Mouse (Mus musculus) midbrain, postnatal 0 days (tissue): Measurements from ENCODE around the gene Atp9a. TPM values are rescaled to one million over a fixed set of nuclear protein-coding genes. Genes with fewer than 3 reads are reported as not detected.
A peak's percentile ranks its signal among the peaks of the same experiment; 100 is the strongest.

ENCODE experiments used
- ATAC-seq: fragments of 200-750 bp; cut with Nextera tagmentation; 2 replicates; pipeline ENCODE4 v1.8.0; 2017; ENCODE audit warnings: moderate number of reproducible peaks, mild to moderate bottlenecking, moderate TSS enrichment, moderate library complexity; ENCODE audit not compliant: low FRiP score
- DNase-seq: peaks from one replicate; pipeline ENCODE4 v3.0.0-alpha.2; 2015; ENCODE audit warnings: low spot score
- H3K27ac ChIP-seq: fragments of 300-500 bp; sonication (generic); 2 replicates; pipeline ENCODE4 v1.5.1; 2014; ENCODE audit warnings: low read depth, mild to moderate bottlenecking, low read length, mixed read lengths
- H3K27me3 ChIP-seq: fragments of 300-500 bp; sonication (generic); 2 replicates; pipeline ENCODE4 v1.6.1; 2014; ENCODE audit warnings: low read length, control low read depth, mixed read lengths; ENCODE audit not compliant: insufficient read depth
- H3K36me3 ChIP-seq: fragments of 300-500 bp; sonication (generic); 2 replicates; pipeline ENCODE4 v1.6.1; 2014; ENCODE audit warnings: low read length, control low read depth, mixed read lengths; ENCODE audit not compliant: insufficient read depth
- H3K4me1 ChIP-seq: fragments of 300-500 bp; sonication (generic); 2 replicates; pipeline ENCODE4 v1.6.1; 2014; ENCODE audit warnings: mild to moderate bottlenecking, control low read depth, antibody characterized with exemption, low read length, mixed read lengths; ENCODE audit not compliant: insufficient read depth
- H3K4me2 ChIP-seq: fragments of 300-500 bp; sonication (generic); 2 replicates; pipeline ENCODE4 v1.6.1; 2014; ENCODE audit warnings: low read depth, mild to moderate bottlenecking, low read length, mixed read lengths; ENCODE audit not compliant: poor library complexity, severe bottlenecking
- H3K4me3 ChIP-seq: fragments of 300-500 bp; sonication (generic); 2 replicates; pipeline ENCODE4 v1.5.1; 2014; ENCODE audit warnings: low read depth, mild to moderate bottlenecking, low read length, moderate library complexity
- H3K9ac ChIP-seq: fragments of 300-500 bp; sonication (generic); replicated peaks from 2 replicates; pipeline ENCODE4 v1.6.1; 2014; ENCODE audit warnings: mild to moderate bottlenecking, low read length, moderate library complexity, mixed read lengths; ENCODE audit not compliant: poor library complexity, severe bottlenecking
- H3K9me3 ChIP-seq: fragments of 300-500 bp; sonication (generic); 2 replicates; pipeline ENCODE4 v1.6.1; 2016; ENCODE audit warnings: low read length, control low read depth
- CTCF ChIP-seq: IDR thresholded peaks from 2 replicates; pipeline ENCODE4 v1.5.1; 2016; ENCODE audit warnings: antibody characterized with exemption, mild to moderate bottlenecking
- WGBS: fragments of 180-500 bp; shearing (Covaris S2); extraction: QIAGEN DNeasy Blood & Tissue Kit; methylation state at CpG from one replicate; pipeline ENCODE4 v1.1.7; 2014; 5-methylcytosine and 5-hydroxymethylcytosine counted together
- polyA plus RNA-seq: library from polyadenylated mRNA; unstranded; fragments of >200 nt; fragmentation: Nextera tagmentation; extraction: Ambion mirVana; gene quantifications from 2 replicates; pipeline ENCODE4 v1.2.1, GENCODE M21; 2015
- total RNA-seq: library from RNA; depleted of rRNA; stranded (reverse); fragments of >200 nt; gene quantifications from 2 replicates; pipeline ENCODE4 v1.2.3, GENCODE M21; 2014

Atp9a gene
- total and polyA plus RNA-seq, 2 experiments from 2014 or later = 159 to 607 TPM

GRCm38 (mm10) chr2:168642187-168642586 is 100.0 kb downstream of the Atp9a start:
- DNase-seq (peak; percentile 27), ATAC-seq (0 out of 2 replicates have a peak, but pooled peaks have one; percentile 27)
- no peaks in the 10 kb centered on the region for H3K9me3 ChIP-seq
- peaks cover 71% of the 10 kb centered on the region for H3K36me3 ChIP-seq
- H3K27ac ChIP-seq = no peak overlapping the region
- H3K4me3 ChIP-seq = no peak overlapping the region
- no peaks in the 10 kb centered on the region for H3K4me1 ChIP-seq
- H3K4me2 ChIP-seq = no peak overlapping the region
- no peaks in the 10 kb centered on the region for H3K27me3 ChIP-seq
- 25% methylated on average over 11 of the region's 11 CpGs for WGBS
- no peak overlapping the region for H3K9ac ChIP-seq
- TF ChIP-seq CTCF = no peak

DNA sequence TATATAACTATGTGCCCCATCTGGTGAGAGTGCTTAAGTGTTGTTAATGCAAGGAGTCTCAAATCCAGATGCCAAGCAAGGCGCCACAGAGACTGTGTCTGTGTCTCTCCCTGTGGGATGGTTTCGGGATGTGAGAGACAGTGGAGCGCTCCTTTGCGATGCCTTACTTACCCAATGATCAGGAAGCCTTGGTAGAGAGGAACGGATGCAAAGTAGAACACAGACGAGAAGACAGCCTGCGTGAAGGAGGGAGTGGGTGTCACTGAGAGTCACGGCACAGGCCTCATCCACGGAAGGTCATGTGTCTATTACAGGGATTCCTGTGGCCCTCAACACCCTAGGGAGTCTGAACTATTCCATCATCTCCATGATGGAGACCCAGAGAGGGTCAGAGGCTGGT is 101.7 kb downstream of the Atp9a start:
- no peak overlapping the region for H3K27ac ChIP-seq
- no peak overlapping the region for H3K4me3 ChIP-seq
- ATAC-seq = no peak
- H3K9ac ChIP-seq = no peak overlapping the region
- no peak for TF ChIP-seq CTCF
- WGBS = 95% methylated on average over 9 of the region's 9 CpGs
- H3K4me1 ChIP-seq = no peaks in the 10 kb centered on the region
- peaks cover 65% of the 10 kb centered on the region for H3K36me3 ChIP-seq
- no peak for DNase-seq
- H3K4me2 ChIP-seq = no peak overlapping the region
- no peaks in the 10 kb centered on the region for H3K9me3 ChIP-seq
- no peaks in the 10 kb centered on the region for H3K27me3 ChIP-seq

- H3K27ac ChIP-seq = no peak overlapping the region
- 91% methylated on average over 7 of the region's 7 CpGs for WGBS
- H3K4me1 ChIP-seq = no peaks in the 10 kb centered on the region
- H3K9ac ChIP-seq = no peak overlapping the region
- no peak overlapping the region for H3K4me2 ChIP-seq
- no peak overlapping the region for H3K4me3 ChIP-seq
- H3K27me3 ChIP-seq = no peaks in the 10 kb centered on the region
- H3K9me3 ChIP-seq = no peaks in the 10 kb centered on the region
- H3K36me3 ChIP-seq = peaks cover 60% of the 10 kb centered on the region
- TF ChIP-seq CTCF = no peak
- DNase-seq (no peak), ATAC-seq (no peak)
Observed at GRCm38 (mm10) chr2:168634881-168635280, 107.3 kb downstream of the Atp9a start.

GRCm38 (mm10) chr2:168633301-168633816 is 108.8 kb downstream of the Atp9a start:
- Histone ChIP-seq H3K4me3 (no peak overlapping the region), H3K36me3 (peaks cover 45% of the 10 kb centered on the region), H3K27ac (no peak overlapping the region), H3K9ac (no peak overlapping the region), H3K4me1 (no peaks in the 10 kb centered on the region), H3K27me3 (no peaks in the 10 kb centered on the region), H3K9me3 (no peaks in the 10 kb centered on the region), H3K4me2 (no peak overlapping the region)
- ATAC-seq = no peak
- DNase-seq = no peak
- WGBS = 71% methylated on average over 14 of the region's 14 CpGs
- TF ChIP-seq CTCF = no peak

DNA sequence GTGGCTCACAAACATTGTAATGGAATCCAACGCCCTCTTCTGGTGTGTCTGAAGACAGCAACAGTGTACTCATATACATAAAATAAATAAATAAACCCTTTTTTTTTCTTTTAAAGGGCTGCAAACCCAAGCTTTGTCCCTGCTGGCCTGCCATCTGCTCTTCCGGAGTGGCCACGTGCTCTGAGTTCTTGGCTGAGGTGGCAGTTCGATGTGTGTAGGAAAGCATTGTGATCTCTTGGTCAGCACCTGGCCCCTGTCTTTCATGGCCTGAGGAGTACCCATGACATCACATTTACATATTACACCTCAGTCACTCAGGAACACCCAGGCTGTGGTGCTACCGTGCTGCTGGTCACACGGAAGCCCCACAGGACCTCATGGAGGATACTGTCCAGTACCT is 109.7 kb downstream of the Atp9a start:
- Histone ChIP-seq H3K4me2 (no peak overlapping the region), H3K27me3 (no peaks in the 10 kb centered on the region), H3K4me1 (no peaks in the 10 kb centered on the region), H3K4me3 (no peak overlapping the region), H3K36me3 (peaks cover 37% of the 10 kb centered on the region), H3K9ac (no peak overlapping the region), H3K9me3 (no peaks in the 10 kb centered on the region), H3K27ac (no peak overlapping the region)
- peak; percentile 7; the same call in 1 of the 2 replicates for TF ChIP-seq CTCF
- 80% methylated on average over 6 of the region's 6 CpGs for WGBS
- ATAC-seq (no peak), DNase-seq (no peak)

DNA sequence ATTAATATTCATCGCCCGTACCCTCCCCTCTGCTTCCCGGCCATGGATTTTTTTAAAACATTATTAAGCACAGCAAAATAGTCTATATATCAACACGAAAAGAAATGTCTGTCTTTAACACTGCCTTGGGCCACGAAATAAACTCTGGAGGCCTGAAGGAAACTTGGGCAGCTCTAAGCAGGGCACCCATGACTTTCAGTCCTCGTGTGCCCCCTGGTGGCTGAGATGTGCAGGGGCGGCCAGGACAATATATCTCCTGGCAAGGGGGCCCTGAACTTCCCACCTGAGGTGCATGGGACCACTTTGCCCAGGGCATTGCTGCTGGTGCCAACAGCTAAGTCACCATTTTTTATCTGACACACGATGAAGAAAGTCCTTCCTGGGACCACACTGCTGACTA is 113.4 kb downstream of the Atp9a start:
- Histone ChIP-seq H3K27ac (no peak overlapping the region), H3K4me3 (no peak overlapping the region), H3K9ac (no peak overlapping the region), H3K4me1 (peaks cover 6% of the 10 kb centered on the region; the same call in 1 of the 2 replicates), H3K27me3 (no peaks in the 10 kb centered on the region), H3K4me2 (no peak overlapping the region), H3K9me3 (no peaks in the 10 kb centered on the region), H3K36me3 (peaks cover 10% of the 10 kb centered on the region)
- 19% methylated on average over 8 of the region's 8 CpGs for WGBS
- peak; percentile 97 for TF ChIP-seq CTCF
- DNase-seq (peak; percentile 82), ATAC-seq (peak; percentile 47; the same call in 1 of the 2 replicates)
